Mouse (Mus musculus): ENCODE data around the gene Phrf1. TPM values are rescaled to one million over a fixed set of nuclear protein-coding genes. Genes with fewer than 3 reads are reported as not detected.

Gene Phrf1
- polyA plus RNA-seq, 1 experiment from 2014 or later: 77.1 TPM

DNA sequence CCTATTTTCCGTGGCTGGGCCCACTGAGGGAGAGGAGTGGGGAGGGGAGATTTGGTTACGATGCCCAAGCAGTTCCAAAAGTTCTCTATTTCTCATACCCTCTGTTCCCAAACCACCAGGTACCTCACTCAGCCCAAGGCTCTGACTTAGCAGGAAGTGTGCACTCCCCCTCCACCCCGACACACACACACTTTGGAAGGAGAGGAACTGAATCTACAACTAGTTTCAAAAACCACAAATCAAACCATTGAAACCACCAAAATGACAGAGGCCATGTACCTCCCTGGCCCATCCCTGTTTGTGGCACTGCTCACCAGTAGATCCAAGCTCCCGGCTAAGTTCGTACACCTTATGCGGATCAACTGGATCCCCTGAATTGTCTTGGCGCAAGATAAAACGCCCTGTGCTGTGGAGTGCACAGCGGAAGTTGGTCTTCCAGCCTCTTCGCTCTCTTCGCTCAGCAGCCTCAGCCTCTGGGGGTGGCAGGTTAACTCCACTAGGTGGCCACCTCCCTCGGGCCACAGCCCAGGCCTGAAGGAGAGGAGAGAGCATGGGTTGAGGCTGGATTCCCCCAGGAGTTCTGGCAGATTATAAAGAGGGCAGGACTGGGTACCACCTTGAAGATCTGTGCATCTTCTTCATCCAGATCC lies 36.3 kb downstream of the Phrf1 start:
- no peak overlapping the region for H3K4me2 ChIP-seq

GRCm38 (mm10) chr7:141265411-141265738 lies 36.8 kb downstream of the Phrf1 start:
- WGBS: 44% methylated on average over 11 of the region's 11 CpGs
- Histone ChIP-seq H3K4me3 (no peak overlapping the region; the same call in 1 of the 2 replicates), H3K4me2 (0 out of 2 replicates have a peak overlapping the region, but pooled peaks have one; percentile 50), H3K27me3 (no peaks in the 10 kb centered on the region), H3K9me3 (no peaks in the 10 kb centered on the region), H3K36me3 (peaks cover 42% of the 10 kb centered on the region), H3K4me1 (replicated peaks) (peaks cover 16% of the 10 kb centered on the region), H3K9ac (no peak overlapping the region), H3K27ac (no peak overlapping the region)
- ATAC-seq (ENCODE audit: low FRiP score): no peak

More for the DNA sequence above, 36.3 kb downstream of the Phrf1 start:
- peaks cover 47% of the 10 kb centered on the region for H3K36me3 ChIP-seq
- no peak overlapping the region for H3K9ac ChIP-seq
- 36% methylated on average over 12 of the region's 12 CpGs for whole genome bisulfite sequencing
- no peak overlapping the region for H3K27ac ChIP-seq
- no peak for ATAC-seq (ENCODE audit: low FRiP score)
- no peaks in the 10 kb centered on the region for H3K9me3 ChIP-seq
- no peak overlapping the region for H3K4me3 ChIP-seq
- peaks cover 16% of the 10 kb centered on the region for H3K4me1 ChIP-seq (replicated peaks)
- H3K27me3 ChIP-seq: no peaks in the 10 kb centered on the region

GRCm38 (mm10) chr7:141265739-141266561 lies 37.4 kb downstream of the Phrf1 start, which contains the start of gene Irf7:
Irf7 (minus strand) TSS chr7:141266481.
- Histone ChIP-seq H3K27me3 (no peaks in the 10 kb centered on the region), H3K27ac (no peak within 1 kb of the TSS), H3K4me1 (replicated peaks) (peaks cover 16% of the 10 kb centered on the region), H3K36me3 (peaks cover 36% of the 10 kb centered on the region), H3K9ac (peak within 1 kb of the TSS; percentile 47), H3K4me3 (peak within 1 kb of the TSS; percentile 23), H3K4me2 (peak within 1 kb of the TSS; percentile 50), H3K9me3 (no peaks in the 10 kb centered on the region)
- peak; percentile 43; the same call in 1 of the 2 replicates for ATAC-seq (ENCODE audit: low FRiP score)
- 16% methylated on average over 25 of the region's 25 CpGs for WGBS

GRCm38 (mm10) chr7:141268466-141269272 lies 40.1 kb downstream of the Phrf1 start:
- no peak for ATAC-seq (ENCODE audit: low FRiP score)
- Histone ChIP-seq H3K27me3 (no peaks in the 10 kb centered on the region), H3K9ac (no peak overlapping the region), H3K4me2 (no peak overlapping the region), H3K4me1 (replicated peaks) (peaks cover 16% of the 10 kb centered on the region), H3K9me3 (no peaks in the 10 kb centered on the region), H3K36me3 (peaks cover 9% of the 10 kb centered on the region), H3K27ac (no peak overlapping the region), H3K4me3 (no peak overlapping the region)
- 82% methylated on average over 24 of the region's 24 CpGs for WGBS

- no peak overlapping the region for H3K27ac ChIP-seq
- no peaks in the 10 kb centered on the region for H3K9me3 ChIP-seq
- WGBS: 82% methylated on average over 14 of the region's 14 CpGs
- peaks cover 3% of the 10 kb centered on the region; the same call in 1 of the 2 replicates for H3K36me3 ChIP-seq
- H3K4me3 ChIP-seq: no peak overlapping the region
- no peak overlapping the region for H3K4me2 ChIP-seq
- H3K9ac ChIP-seq: no peak overlapping the region
- ATAC-seq (ENCODE audit: low FRiP score): no peak
- no peaks in the 10 kb centered on the region for H3K27me3 ChIP-seq
- peaks cover 16% of the 10 kb centered on the region for H3K4me1 ChIP-seq (replicated peaks)
Observed at GRCm38 (mm10) chr7:141269273-141269545, 40.6 kb downstream of the Phrf1 start.

DNA sequence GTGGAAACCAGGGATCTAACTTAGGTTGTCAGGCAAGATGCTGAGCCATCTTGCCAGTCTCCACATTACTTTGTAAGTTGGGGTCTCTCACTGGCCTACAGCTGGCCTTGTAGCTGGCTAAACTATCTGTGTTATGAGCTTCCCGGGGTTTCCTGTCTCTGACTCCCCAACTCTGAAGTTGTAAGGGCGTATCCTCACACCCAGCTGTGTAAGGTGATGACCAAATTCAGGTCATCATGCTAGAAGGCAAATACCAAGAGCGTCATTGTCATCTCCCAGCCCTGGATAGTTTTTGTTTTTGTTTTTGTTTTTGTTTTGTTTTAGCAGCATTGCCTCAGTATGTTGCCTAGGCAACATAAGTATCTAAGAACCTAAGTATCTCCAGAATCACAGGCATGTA lies 42.0 kb downstream of the Phrf1 start:
- H3K36me3 ChIP-seq: no peaks in the 10 kb centered on the region
- no peak overlapping the region for H3K9ac ChIP-seq
- no peaks in the 10 kb centered on the region for H3K9me3 ChIP-seq
- no peak overlapping the region for H3K4me2 ChIP-seq
- peaks cover 9% of the 10 kb centered on the region for H3K4me1 ChIP-seq (replicated peaks)
- WGBS: 88% methylated on average over 3 of the region's 3 CpGs
- H3K4me3 ChIP-seq: no peak overlapping the region
- no peak overlapping the region for H3K27ac ChIP-seq
- no peaks in the 10 kb centered on the region for H3K27me3 ChIP-seq
- no peak for ATAC-seq (ENCODE audit: low FRiP score)

DNA sequence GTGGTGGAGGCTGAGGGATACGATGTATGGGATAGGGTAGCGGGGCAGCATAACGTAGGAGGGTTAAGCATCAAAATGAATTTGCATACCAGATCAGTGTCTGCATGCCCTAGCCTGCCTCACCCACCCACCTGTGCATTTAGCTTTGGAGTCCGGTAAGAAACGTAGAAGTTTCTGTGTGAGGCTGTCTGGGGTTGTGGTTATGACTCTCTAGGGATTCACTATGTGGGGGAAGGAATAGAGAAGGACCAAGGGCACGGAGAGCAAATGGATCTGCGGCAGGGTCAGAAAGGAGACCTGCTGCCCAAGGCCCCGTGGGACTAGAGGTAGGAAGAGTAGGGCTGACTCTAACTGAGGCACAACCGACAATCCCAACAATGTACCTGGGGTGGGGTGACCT lies 46.8 kb downstream of the Phrf1 start:
- Histone ChIP-seq H3K27me3 (peaks cover 21% of the 10 kb centered on the region), H3K36me3 (no peaks in the 10 kb centered on the region), H3K9ac (no peak overlapping the region), H3K4me3 (no peak overlapping the region), H3K9me3 (no peaks in the 10 kb centered on the region), H3K4me2 (no peak overlapping the region), H3K4me1 (replicated peaks) (peaks cover 10% of the 10 kb centered on the region), H3K27ac (no peak overlapping the region)
- 86% methylated on average over 9 of the region's 9 CpGs for WGBS
- no peak for ATAC-seq (ENCODE audit: low FRiP score)

- WGBS: 62% methylated on average over 11 of the region's 11 CpGs
- no peak for ATAC-seq (ENCODE audit: low FRiP score)
- H3K9me3 ChIP-seq: no peaks in the 10 kb centered on the region
- H3K27me3 ChIP-seq: peaks cover 24% of the 10 kb centered on the region
- H3K4me2 ChIP-seq: no peak within 1 kb of the TSS
- H3K27ac ChIP-seq: no peak within 1 kb of the TSS
- H3K4me1 ChIP-seq (replicated peaks): peaks cover 13% of the 10 kb centered on the region
- H3K4me3 ChIP-seq: no peak within 1 kb of the TSS
- H3K9ac ChIP-seq: no peak within 1 kb of the TSS
- H3K36me3 ChIP-seq: no peaks in the 10 kb centered on the region
Observed at GRCm38 (mm10) chr7:141276546-141276945, 48.0 kb downstream of the Phrf1 start, which contains the start of gene Cdhr5. Cdhr5 (minus strand) TSS chr7:141276786.

- Histone ChIP-seq H3K4me3 (peak overlapping the region; percentile 48), H3K27me3 (peaks cover 24% of the 10 kb centered on the region), H3K4me1 (replicated peaks) (peaks cover 13% of the 10 kb centered on the region), H3K4me2 (peak overlapping the region; percentile 94; the same call in 1 of the 2 replicates), H3K9ac (no peak overlapping the region), H3K36me3 (no peaks in the 10 kb centered on the region), H3K27ac (no peak overlapping the region), H3K9me3 (no peaks in the 10 kb centered on the region)
- 80% methylated on average over 11 of the region's 11 CpGs for WGBS
- peak; percentile 33; the same call in 1 of the 2 replicates for ATAC-seq (ENCODE audit: low FRiP score)
Observed at GRCm38 (mm10) chr7:141277701-141278678, 49.4 kb downstream of the Phrf1 start.

DNA sequence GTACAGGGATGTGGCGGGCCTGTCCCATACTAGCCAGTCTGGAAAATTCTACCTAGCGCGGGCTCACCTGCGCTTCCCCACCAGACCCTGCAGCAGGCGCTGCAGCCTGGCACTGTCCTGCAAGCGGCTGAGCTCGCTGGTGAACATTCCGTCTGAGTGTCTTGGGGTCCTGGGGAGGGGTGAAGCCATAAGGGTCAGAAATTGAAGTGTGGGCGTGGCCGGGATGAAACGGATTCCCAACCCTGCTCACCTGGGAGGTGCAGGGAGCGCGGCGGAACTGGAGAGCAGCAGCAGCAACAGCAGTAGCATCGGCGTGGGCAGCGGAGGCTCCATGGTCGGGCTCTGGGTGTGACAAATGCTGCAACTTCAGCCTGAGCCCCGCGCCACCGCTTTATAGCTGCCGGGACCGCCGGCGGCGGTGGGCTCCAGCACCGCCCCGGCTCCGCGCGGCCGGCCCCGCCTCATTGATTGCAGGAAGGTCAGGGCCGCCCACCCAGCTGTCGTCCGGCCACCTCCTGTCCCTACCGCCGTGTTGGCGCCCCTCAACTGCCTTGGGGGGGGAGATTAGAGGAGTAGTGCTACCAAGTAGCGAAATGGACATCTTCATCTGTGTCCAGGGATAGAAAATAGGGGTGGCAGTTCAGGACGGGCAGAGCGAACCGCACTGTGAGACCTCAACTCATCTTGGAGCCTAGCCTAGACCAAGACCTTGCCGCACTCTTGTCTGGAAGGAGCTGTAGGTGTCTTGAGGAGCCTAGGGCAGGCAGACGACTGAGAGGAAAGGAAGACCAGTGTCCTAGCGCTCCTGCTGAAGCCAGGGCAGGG lies 50.4 kb downstream of the Phrf1 start, which contains the start of gene Sct:
Sct (minus strand) TSS at position 368 of the 825 bp plus-strand sequence.
- no peak within 1 kb of the TSS for H3K27ac ChIP-seq
- H3K9ac ChIP-seq: peak within 1 kb of the TSS; percentile 75
- peaks cover 24% of the 10 kb centered on the region for H3K27me3 ChIP-seq
- H3K4me3 ChIP-seq: peak within 1 kb of the TSS; percentile 48
- no peaks in the 10 kb centered on the region for H3K9me3 ChIP-seq
- 2% methylated on average over 41 of the region's 46 CpGs for WGBS
- H3K4me1 ChIP-seq (replicated peaks): peaks cover 13% of the 10 kb centered on the region
- H3K4me2 ChIP-seq: peak within 1 kb of the TSS; percentile 94
- H3K36me3 ChIP-seq: no peaks in the 10 kb centered on the region
- ATAC-seq (ENCODE audit: low FRiP score): peak; percentile 80

GRCm38 (mm10) chr7:141281442-141281841 lies 52.9 kb downstream of the Phrf1 start:
- Histone ChIP-seq H3K4me1 (replicated peaks) (peaks cover 13% of the 10 kb centered on the region), H3K4me3 (no peak overlapping the region), H3K36me3 (no peaks in the 10 kb centered on the region), H3K27me3 (peaks cover 29% of the 10 kb centered on the region), H3K4me2 (no peak overlapping the region), H3K9me3 (no peaks in the 10 kb centered on the region), H3K27ac (no peak overlapping the region), H3K9ac (no peak overlapping the region)
- WGBS: 40% methylated on average over 6 of the region's 6 CpGs
- no peak for ATAC-seq (ENCODE audit: low FRiP score)

Measured in hindbrain, embryonic 13.5 days (tissue).